Mouse (Mus musculus) ES-Bruce4 (cell line): Measurements from ENCODE around the gene Mettl14. TPM values are rescaled to one million over a fixed set of nuclear protein-coding genes. Genes with fewer than 3 reads are reported as not detected.
A peak's percentile ranks its signal among the peaks of the same experiment; 100 is the strongest.

Experiments
- H3K27ac ChIP-seq: 2 replicates; pipeline ENCODE4 v1.5.1; 2012; ENCODE audit warnings: low read length, inconsistent platforms; ENCODE audit not compliant: insufficient read depth
- H3K27me3 ChIP-seq: 2 replicates; pipeline ENCODE4 v1.6.1; 2012; ENCODE audit warnings: mild to moderate bottlenecking, low read length, inconsistent platforms; ENCODE audit not compliant: control insufficient read depth, poor library complexity, insufficient read depth, severe bottlenecking
- H3K36me3 ChIP-seq: 2 replicates; pipeline ENCODE4 v1.6.1; 2012; ENCODE audit warnings: inconsistent platforms, mild to moderate bottlenecking, low read length, moderate library complexity; ENCODE audit not compliant: control insufficient read depth, poor library complexity, insufficient read depth, severe bottlenecking
- H3K4me1 ChIP-seq: one replicate; pipeline ENCODE4 v1.8.1; 2011; ENCODE audit warnings: low read length; ENCODE audit not compliant: control insufficient read depth, insufficient read depth
- H3K4me3 ChIP-seq: 2 replicates; pipeline ENCODE4 v1.5.1; 2011; ENCODE audit warnings: low read depth, mild to moderate bottlenecking, low read length
- H3K9ac ChIP-seq: 2 replicates; pipeline ENCODE4 v1.6.1; 2012; ENCODE audit warnings: low read depth, mild to moderate bottlenecking, inconsistent platforms; ENCODE audit not compliant: poor library complexity, severe bottlenecking
- H3K9me3 ChIP-seq: replicated peaks from 2 replicates; pipeline ENCODE4 v1.6.1; 2012; ENCODE audit warnings: mild to moderate bottlenecking, low read length, inconsistent platforms; ENCODE audit not compliant: control insufficient read depth, poor library complexity, insufficient read depth, severe bottlenecking
- CTCF ChIP-seq: IDR thresholded peaks from one replicate; pipeline ENCODE4 v1.8.1; 2011; ENCODE audit warnings: low read depth, low read length
- EP300 ChIP-seq: IDR thresholded peaks from 2 replicates; pipeline ENCODE4 v1.6.1; 2011; ENCODE audit warnings: low read depth, low read length; ENCODE audit not compliant: insufficient read depth
- POLR2A ChIP-seq: IDR thresholded peaks from one replicate; pipeline ENCODE4 v1.8.1; 2011; ENCODE audit warnings: low read length; ENCODE audit not compliant: insufficient read depth
- polyA plus RNA-seq: library from polyadenylated mRNA; stranded (reverse); fragments of >200 nt; gene quantifications from 2 replicates; pipeline ENCODE4 v1.2.4, GENCODE M21; 2011; ENCODE audit warnings: low read depth; ENCODE audit not compliant: missing spikeins, insufficient read depth, insufficient read length

The Mettl14 gene
- polyA plus RNA-seq: 44.6 and 48.6 TPM in 2 replicates

GRCm38 (mm10) chr3:123385486-123386156 is at the start of gene Mettl14:
TSS of gene Mettl14 (minus strand) at chr3:123386108.
- Histone ChIP-seq H3K27me3 (no peaks in the 10 kb centered on the region), H3K36me3 (peaks cover 4% of the 10 kb centered on the region), H3K9me3 (no peaks in the 10 kb centered on the region), H3K9ac (peak within 1 kb of the TSS; percentile 87), H3K4me1 (no peaks in the 10 kb centered on the region), H3K27ac (peak within 1 kb of the TSS; percentile 7; the same call in 1 of the 2 replicates), H3K4me3 (peak within 1 kb of the TSS; percentile 95)
- TF ChIP-seq POLR2A (peak; percentile 35), CTCF (no peak)

DNA sequence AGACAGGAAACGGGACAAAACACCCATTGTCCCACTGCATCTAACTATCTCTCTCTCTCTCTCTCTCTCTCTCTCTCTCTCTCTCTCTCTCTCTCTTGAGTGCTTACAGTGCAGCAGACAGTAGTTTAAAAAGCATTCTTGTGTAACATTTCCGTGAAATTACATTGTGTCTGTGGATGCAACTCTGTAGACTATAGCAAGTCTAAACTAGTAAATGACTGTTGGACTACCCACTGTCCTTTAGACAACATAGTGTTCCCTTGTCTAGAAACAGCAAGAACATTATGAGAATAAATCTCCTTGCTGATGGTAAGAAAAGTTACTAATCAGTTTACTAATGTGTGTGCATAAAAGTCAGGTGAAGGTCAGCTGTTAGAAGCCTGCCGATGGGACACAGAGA is 47.5 kb upstream of the Mettl14 start:
- Histone ChIP-seq H3K36me3 (no peaks in the 10 kb centered on the region), H3K27ac (no peak overlapping the region), H3K27me3 (no peaks in the 10 kb centered on the region), H3K9me3 (no peaks in the 10 kb centered on the region), H3K4me1 (no peaks in the 10 kb centered on the region), H3K4me3 (no peak overlapping the region), H3K9ac (no peak overlapping the region)
- TF ChIP-seq POLR2A: no peak
- no peak for TF ChIP-seq CTCF
- no peak for TF ChIP-seq EP300

DNA sequence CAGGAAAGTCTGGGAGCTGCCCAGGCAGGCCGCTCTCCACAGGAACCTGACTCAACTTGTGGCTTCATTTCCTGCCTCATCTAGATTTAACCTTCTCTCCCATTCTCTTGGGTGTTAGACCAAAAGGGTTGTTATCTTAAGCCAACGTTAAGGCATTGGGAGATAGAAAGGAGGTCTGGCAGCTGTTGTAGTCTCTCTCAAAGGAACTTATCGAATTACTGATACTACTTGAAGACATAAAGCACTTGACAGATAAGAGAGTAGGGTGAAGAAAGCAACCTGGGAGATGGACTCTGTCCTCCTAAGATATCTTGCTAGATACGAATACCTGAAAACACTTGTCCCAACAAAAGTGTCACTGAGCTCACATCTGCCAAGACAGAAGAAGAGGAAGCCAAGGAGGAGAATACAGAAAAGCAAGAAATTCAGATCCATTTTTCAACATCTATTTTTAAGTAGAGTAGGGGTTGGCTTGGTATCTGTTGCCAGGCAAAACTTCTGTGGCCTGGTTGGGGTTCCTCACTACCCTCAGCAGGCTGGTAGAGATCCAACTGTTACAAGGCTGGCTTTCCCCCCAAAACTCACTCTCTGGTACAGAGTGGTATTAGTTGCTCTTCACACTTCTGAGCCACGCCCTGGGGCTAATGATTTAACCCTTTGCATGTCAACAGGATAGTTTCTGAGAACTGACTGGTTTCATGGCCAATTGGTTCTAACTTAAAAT is 46.2 kb upstream of the Mettl14 start:
- TF ChIP-seq CTCF (no peak), EP300 (no peak)
- H3K27me3 ChIP-seq: no peaks in the 10 kb centered on the region
- no peaks in the 10 kb centered on the region for H3K4me1 ChIP-seq
- no peak overlapping the region for H3K27ac ChIP-seq
- H3K9ac ChIP-seq: no peak overlapping the region
- H3K4me3 ChIP-seq: no peak overlapping the region
- no peaks in the 10 kb centered on the region for H3K9me3 ChIP-seq
- no peaks in the 10 kb centered on the region for H3K36me3 ChIP-seq

GRCm38 (mm10) chr3:123429597-123430458 is 43.9 kb upstream of the Mettl14 start:
- no peaks in the 10 kb centered on the region for H3K4me1 ChIP-seq
- H3K27me3 ChIP-seq: no peaks in the 10 kb centered on the region
- TF ChIP-seq POLR2A (no peak), CTCF (no peak), EP300 (no peak)
- H3K9ac ChIP-seq: no peak overlapping the region
- no peaks in the 10 kb centered on the region for H3K36me3 ChIP-seq
- H3K9me3 ChIP-seq: no peaks in the 10 kb centered on the region
- no peak overlapping the region for H3K27ac ChIP-seq
- H3K4me3 ChIP-seq: no peak overlapping the region

- Histone ChIP-seq H3K27ac (no peak overlapping the region), H3K9me3 (no peaks in the 10 kb centered on the region), H3K4me3 (no peak overlapping the region), H3K36me3 (no peaks in the 10 kb centered on the region), H3K9ac (no peak overlapping the region), H3K27me3 (no peaks in the 10 kb centered on the region), H3K4me1 (no peaks in the 10 kb centered on the region)
- TF ChIP-seq EP300 (no peak), CTCF (no peak), POLR2A (no peak)
Observed at GRCm38 (mm10) chr3:123428005-123428404, 42.1 kb upstream of the Mettl14 start.

DNA sequence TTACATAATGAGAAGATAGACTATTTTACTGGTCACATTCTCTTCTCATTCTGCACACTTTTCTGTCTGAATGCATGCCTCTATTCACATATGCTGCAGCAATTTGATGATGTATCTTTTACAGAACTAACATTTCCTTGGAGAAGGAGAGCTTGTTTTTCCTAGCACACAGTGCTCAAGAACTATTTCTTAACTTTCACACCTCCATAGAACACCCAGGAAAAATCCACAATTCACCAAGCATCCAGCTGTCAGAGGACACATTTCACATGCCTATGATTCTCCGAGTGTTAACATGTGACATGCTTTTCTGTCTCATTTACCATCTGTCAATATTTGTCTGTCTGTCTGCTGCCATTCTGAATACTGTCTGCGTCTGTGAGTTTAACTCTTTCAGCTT is 39.7 kb upstream of the Mettl14 start:
- H3K27ac ChIP-seq: no peak overlapping the region
- no peaks in the 10 kb centered on the region for H3K4me1 ChIP-seq
- H3K4me3 ChIP-seq: no peak overlapping the region
- no peaks in the 10 kb centered on the region for H3K36me3 ChIP-seq
- H3K9me3 ChIP-seq: no peaks in the 10 kb centered on the region
- no peak for TF ChIP-seq POLR2A
- TF ChIP-seq CTCF: no peak
- no peak for TF ChIP-seq EP300
- no peak overlapping the region for H3K9ac ChIP-seq
- no peaks in the 10 kb centered on the region for H3K27me3 ChIP-seq
